Mouse (Mus musculus) common myeloid progenitor, adult 5-6 weeks (primary cell): ENCODE data around the gene Nol9. TPM values are rescaled to one million over a fixed set of nuclear protein-coding genes. Genes with fewer than 3 reads are reported as not detected.
A peak's percentile ranks its signal among the peaks of the same experiment; 100 is the strongest.
"Not testable (repeated sequence)": the region's sequence is repeated elsewhere in the genome, so short reads cannot be mapped to it uniquely, and the experiment has no call there.

Source experiments
- ATAC-seq: replicated peaks from 2 replicates; pipeline ENCODE4 v1.8.0; 2016; ENCODE audit warnings: low read depth, mild to moderate bottlenecking, moderate TSS enrichment, inconsistent platforms; ENCODE audit not compliant: poor library complexity, severe bottlenecking
- total RNA-seq: library from RNA; stranded (forward); fragments of 200-1000, 187-1606 nt; gene quantifications from 2 replicates; pipeline ENCODE4 v1.2.3, GENCODE M21; 2017

Gene Nol9
- total RNA-seq, 1 experiment from 2014 or later: 35.7 TPM

DNA sequence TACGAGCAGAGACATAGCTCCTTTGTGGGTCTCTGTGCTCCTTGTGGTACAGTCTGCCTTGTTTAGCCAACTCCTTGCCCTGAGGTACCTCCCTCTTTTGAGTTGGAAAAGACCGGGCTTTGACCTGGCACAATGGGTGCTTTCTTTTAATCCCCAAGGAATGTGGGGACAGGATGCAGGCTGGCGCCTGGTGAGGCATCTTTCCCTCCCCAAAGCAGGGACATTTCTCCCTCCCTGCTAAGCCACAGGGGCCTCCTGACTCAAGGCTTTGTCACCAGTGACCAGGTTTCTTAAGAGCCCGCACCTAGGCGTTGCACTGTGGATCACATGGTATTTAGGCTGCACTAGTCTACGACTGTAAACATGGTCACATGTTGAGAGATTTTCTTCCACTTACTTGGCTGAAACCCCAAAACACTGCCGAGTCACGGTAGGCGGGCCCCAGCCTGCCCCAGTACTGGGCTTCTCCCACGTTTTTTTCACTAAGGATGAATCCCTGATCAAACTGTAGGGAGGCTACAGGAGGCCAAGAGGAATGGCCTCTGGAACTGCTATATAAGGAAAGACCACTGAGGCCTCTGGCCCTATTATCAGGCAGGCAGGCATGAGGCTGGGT lies 28.9 kb upstream of the Nol9 start:
- ATAC-seq: peak; percentile 42

- ATAC-seq: no peak
Observed at GRCm38 (mm10) chr4:152010707-152011134, 28.4 kb upstream of the Nol9 start.

GRCm38 (mm10) chr4:152011171-152011760 lies 27.9 kb upstream of the Nol9 start:
- ATAC-seq: no peak

- no peak for ATAC-seq
Observed at GRCm38 (mm10) chr4:152012109-152012508, 27.0 kb upstream of the Nol9 start.

GRCm38 (mm10) chr4:152013036-152013813 lies 25.9 kb upstream of the Nol9 start:
- ATAC-seq: peak; percentile 43

GRCm38 (mm10) chr4:152019073-152019472 lies 20.0 kb upstream of the Nol9 start:
- no peak for ATAC-seq

DNA sequence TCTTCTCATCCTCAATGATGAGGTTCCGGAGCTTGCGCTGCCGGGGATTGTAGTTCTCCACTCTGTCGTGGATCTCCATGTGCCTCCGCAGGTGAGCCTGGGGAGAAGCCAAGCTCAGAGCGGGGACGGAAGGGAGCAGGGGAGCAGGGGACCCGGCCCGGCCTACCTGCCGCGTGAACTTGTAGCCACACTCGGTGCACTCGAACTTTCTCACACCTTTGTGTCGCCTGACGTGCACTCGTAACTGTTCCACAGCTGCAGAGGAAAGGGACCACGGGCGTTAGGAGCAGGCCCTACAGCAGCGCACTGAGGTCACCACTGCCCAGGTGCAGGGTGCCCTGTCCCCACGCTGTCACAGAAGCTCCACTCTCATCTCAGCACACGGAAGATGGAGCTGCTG lies 19.1 kb upstream of the Nol9 start:
- no peak for ATAC-seq

GRCm38 (mm10) chr4:152021568-152022097 lies 17.5 kb upstream of the Nol9 start:
- ATAC-seq: no peak

DNA sequence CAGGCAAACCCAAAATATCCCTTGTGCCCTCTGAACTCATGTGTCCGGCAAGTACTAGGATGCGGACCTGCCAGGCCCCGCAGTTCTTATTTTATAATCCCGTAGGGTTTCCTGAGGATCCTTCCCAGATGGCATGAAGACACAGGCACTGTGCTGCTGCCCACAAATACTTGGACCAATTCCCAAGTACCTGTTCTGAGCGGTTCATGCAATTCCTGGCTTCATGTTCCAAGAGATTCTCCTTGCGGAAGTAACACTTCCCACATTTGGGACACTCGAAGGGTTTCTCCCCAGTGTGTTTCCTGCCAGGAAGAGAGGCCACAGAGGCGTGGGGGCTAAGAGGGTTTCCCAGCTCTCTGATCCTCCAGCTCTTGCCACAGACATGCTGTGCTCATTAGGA lies 16.6 kb upstream of the Nol9 start:
- ATAC-seq: no peak

- ATAC-seq: no peak
Observed at GRCm38 (mm10) chr4:152024525-152024924, 14.6 kb upstream of the Nol9 start.

DNA sequence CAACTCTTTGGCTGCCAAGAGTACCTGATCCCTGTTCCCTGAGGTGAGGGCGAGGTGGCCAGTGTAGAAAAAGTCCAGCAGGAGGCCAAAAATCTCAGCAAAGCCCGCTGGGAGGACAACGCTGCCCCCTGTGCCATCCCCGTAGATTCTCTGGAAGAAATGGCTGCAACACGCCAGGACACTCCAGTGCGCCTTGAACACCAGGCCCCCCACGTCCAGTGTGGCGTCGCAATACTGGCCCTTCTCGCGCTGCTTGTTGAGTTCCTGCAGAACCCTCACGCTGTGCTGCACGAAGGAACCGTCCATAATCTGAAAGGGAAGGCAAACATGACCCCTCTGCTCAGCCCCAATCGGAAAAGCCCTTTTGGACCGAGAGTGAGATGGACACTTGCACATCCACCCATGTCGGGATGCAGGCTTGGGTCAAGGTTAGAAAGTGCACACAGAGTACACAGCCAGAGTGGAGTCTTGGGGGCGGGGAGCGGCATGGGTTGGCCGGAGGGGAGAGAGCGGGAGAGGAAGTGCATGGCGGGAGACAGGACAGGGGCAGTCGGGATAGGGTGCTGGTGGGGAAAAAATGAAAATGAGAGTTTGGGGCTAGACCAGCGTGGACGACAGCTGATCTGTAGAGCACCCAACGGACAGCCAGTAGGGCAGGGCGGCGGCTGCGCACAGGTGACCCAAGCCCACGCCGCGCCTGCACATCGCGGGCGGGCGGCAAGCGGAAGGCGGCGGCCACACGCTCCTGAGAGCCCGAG lies 12.2 kb upstream of the Nol9 start:
- ATAC-seq: peak; percentile 11

GRCm38 (mm10) chr4:152027524-152027923 lies 11.6 kb upstream of the Nol9 start, which contains the start of gene Zbtb48:
Gene Zbtb48, minus strand, starts transcription at chr4:152027671.
- peak; percentile 90 for ATAC-seq

- no peak for ATAC-seq
Observed at GRCm38 (mm10) chr4:152028456-152028855, 10.7 kb upstream of the Nol9 start.

- ATAC-seq: no peak
Observed at GRCm38 (mm10) chr4:152029087-152029486, 10.0 kb upstream of the Nol9 start.

DNA sequence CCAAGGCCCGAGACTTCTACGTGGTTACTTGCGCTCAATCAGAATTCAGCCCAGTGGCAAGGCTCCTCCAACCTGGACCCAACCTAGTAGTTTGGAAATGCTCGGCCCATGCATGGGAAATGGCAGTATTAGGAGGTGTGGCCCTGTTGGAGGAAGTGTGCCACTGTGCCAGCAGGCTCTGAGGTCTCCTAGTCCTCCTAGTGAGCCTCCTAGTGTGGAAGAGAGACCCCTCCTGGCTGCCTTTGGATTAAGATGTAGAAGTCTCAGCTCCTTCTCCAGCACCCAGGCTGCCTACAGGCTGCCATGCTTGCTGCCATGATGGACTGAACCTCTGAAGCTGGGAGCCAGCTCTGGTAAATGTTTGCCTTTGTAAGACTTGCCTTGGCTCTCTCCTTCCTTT lies 9.1 kb upstream of the Nol9 start:
- ATAC-seq: peak; percentile 34

DNA sequence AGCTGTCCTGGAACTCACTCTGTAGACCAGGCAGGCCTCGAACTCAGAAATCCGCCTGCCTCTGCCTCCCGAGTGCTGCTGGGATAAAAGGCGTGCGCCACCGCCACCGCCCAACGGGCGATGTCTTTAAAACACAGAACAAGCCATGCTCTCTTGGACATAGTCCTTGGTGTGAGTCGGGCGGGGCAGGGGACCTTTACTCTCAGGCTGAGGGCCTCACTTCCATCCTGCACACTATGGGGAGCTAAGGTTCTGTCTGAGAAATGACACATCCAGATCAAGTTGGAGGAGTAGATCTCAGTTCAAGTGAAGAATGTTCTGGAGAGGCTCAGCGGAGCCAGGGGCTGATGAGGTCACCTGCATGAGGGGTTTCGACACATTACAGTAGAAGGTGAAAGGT lies 6.2 kb upstream of the Nol9 start:
- no peak for ATAC-seq

DNA sequence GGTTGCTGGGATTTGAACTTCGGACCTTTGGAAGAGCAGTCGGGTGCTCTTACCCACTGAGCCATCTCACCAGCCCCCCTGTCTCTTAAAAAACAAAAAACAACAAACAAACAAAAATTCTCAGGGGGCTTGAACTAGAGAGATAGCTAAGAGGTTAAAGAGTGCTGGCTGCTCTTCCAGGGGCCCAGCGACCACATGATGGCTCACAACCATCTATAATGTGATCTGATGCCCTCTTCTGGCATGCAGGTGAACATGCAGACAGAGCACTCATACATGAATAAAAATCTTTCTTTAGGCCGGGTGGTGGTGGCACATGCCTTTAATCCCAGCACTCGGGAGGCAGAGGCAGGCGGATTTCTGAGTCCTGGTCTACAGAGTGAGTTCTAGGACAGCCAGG lies 2.7 kb upstream of the Nol9 start:
- not testable (repeated sequence) for ATAC-seq

GRCm38 (mm10) chr4:152038225-152038984 lies 716 bp upstream of the Nol9 start, which contains the start of gene Tas1r1:
Gene Tas1r1, minus strand, starts transcription at chr4:152038568.
- peak; percentile 59 for ATAC-seq

DNA sequence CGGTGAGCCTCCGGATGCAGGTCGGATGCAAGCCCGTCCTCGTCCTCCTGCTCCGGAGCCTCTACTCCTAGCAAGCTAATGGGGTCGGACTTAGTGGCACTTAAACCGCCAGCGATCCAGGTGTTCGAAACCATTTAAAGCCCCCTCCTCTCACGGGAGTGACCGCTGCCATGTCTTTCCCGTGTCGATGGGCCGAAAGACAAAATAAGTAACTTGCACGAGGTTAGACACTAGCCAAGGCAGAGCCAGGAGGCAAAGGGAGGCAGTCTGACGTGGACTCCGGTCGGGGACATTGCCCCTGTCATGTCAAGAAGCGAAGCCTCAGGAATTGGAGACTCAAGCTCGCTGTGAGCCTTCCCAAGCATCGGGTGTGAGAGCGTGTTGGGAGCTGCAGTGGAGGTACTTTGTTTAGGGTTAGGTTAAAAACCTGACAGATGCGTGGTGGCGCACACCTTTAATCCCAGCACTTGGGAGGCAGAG lies 750 bp downstream of the Nol9 start:
- no peak for ATAC-seq
